ENCODE assay signal across 8 mouse cellular contexts in genomic region chr10:80799070-80799566, GRCm38 (mm10). TPM values are rescaled to one million over a fixed set of nuclear protein-coding genes. Genes with fewer than 3 reads are reported as not detected.
DNase-seq lines count a peak whose midpoint lies in the region; ATAC-seq lines count a peak whose summit lies in the region.

No protein-coding gene starts in this region.

- peak overlapping the region; percentile 79 for H3K9ac ChIP-seq in hindbrain, embryonic 11.5 days (ENCODE audit: low read depth, low read length)
- peak overlapping the region; percentile 99 for H3K9ac ChIP-seq in midbrain, embryonic 15.5 days

- 3% methylated on average over 18 of the region's 18 CpGs for WGBS in hindbrain, embryonic 11.5 days
- 3% methylated on average over 18 of the region's 18 CpGs for WGBS in midbrain, embryonic 15.5 days

- H3K4me2 ChIP-seq in hindbrain, embryonic 11.5 days (replicated peaks; ENCODE audit: low read depth, low read length), result peak overlapping the region; percentile 75
- H3K4me2 ChIP-seq in midbrain, embryonic 15.5 days, result peak overlapping the region; percentile 92

- no peaks in the 10 kb centered on the region for H3K9me3 ChIP-seq in hindbrain, embryonic 11.5 days (ENCODE audit: control insufficient read depth, low read length)
- H3K9me3 ChIP-seq in midbrain, embryonic 15.5 days, result no peaks in the 10 kb centered on the region

- H3K27me3 ChIP-seq in hindbrain, embryonic 11.5 days (ENCODE audit: control insufficient read depth, insufficient read depth, low read length), result no peaks in the 10 kb centered on the region
- no peaks in the 10 kb centered on the region for H3K27me3 ChIP-seq in midbrain, embryonic 15.5 days (replicated peaks)

- H3K36me3 ChIP-seq in hindbrain, embryonic 11.5 days (ENCODE audit: control insufficient read depth, insufficient read depth, low read length), result peaks cover 20% of the 10 kb centered on the region
- H3K36me3 ChIP-seq in midbrain, embryonic 15.5 days (replicated peaks), result peaks cover 45% of the 10 kb centered on the region

- H3K4me1 ChIP-seq in hindbrain, embryonic 11.5 days (replicated peaks; ENCODE audit: control insufficient read depth, insufficient read depth, low read length), result peaks cover 15% of the 10 kb centered on the region
- H3K4me1 ChIP-seq in midbrain, embryonic 15.5 days, result peaks cover 33% of the 10 kb centered on the region

- peak overlapping the region; percentile 97 for H3K27ac ChIP-seq in hindbrain, embryonic 11.5 days (ENCODE audit: low read depth, low read length)
- peak overlapping the region; percentile 92 for H3K27ac ChIP-seq in midbrain, embryonic 15.5 days

- DNase-seq in kidney, adult 18-20 months, result peak; percentile 25
- no peak for DNase-seq in kidney, postnatal 14 days
- DNase-seq in MN1 (ENCODE audit: low spot score), result peak; percentile 56
- DNase-seq in hindbrain, embryonic 11.5 days (ENCODE audit: low spot score), result peak; percentile 35
- DNase-seq in gastrocnemius, adult 8-10 months (ENCODE audit: low spot score in 2 of 2), result no peak
- DNase-seq in right cerebral cortex, adult 18-20 months, result no peak
- no peak for DNase-seq in thymus, postnatal 36 days

- no peak for ATAC-seq in hindbrain, embryonic 11.5 days (ENCODE audit: low FRiP score)
- ATAC-seq in midbrain, embryonic 15.5 days (replicated peaks), result no peak

- H3K4me3 ChIP-seq in hindbrain, embryonic 11.5 days (ENCODE audit: low read depth, low read length), result peak overlapping the region; percentile 72
- peak overlapping the region; percentile 97 for H3K4me3 ChIP-seq in midbrain, embryonic 15.5 days

RNA-seq across cellular contexts. Expression of gene Plekhj1, which starts 0.7 kb away (rescaled TPM):
- polyA plus RNA-seq in hindbrain, embryonic 11.5 days (2014; fragmentation: Nextera tagmentation; extraction: Ambion mirVana), result 142 and 150 TPM in 2 replicates
- 130 and 147 TPM in 2 replicates for polyA plus RNA-seq in midbrain, embryonic 15.5 days (2015; fragmentation: Nextera tagmentation; extraction: Ambion mirVana)
- total RNA-seq in gastrocnemius, adult 8-10 months (2022), result 10 to 100 TPM; 24.2 to 34.4 (median 32.0) TPM

RNA-seq across cellular contexts. Expression of gene Sf3a2, which starts 1.1 kb away (rescaled TPM):
- polyA plus RNA-seq in hindbrain, embryonic 11.5 days (2014; fragmentation: Nextera tagmentation; extraction: Ambion mirVana), result 83.4 and 84.4 TPM in 2 replicates
- polyA plus RNA-seq in midbrain, embryonic 15.5 days (2015; fragmentation: Nextera tagmentation; extraction: Ambion mirVana), result 60.3 and 62.6 TPM in 2 replicates
- total RNA-seq in gastrocnemius, adult 8-10 months (2022), result 10 to 100 TPM; 26.0 to 33.2 (median 29.9) TPM

RNA-seq across cellular contexts. Expression of gene Amh, which starts 5.9 kb away (rescaled TPM):
- not detected in 2 replicates for polyA plus RNA-seq in hindbrain, embryonic 11.5 days (2014; fragmentation: Nextera tagmentation; extraction: Ambion mirVana)
- 0.10 TPM in 2 replicates for polyA plus RNA-seq in midbrain, embryonic 15.5 days (2015; fragmentation: Nextera tagmentation; extraction: Ambion mirVana)
- under 1 TPM in 3 of 4 experiments, not detected in 1; 0.22 to 0.40 (median 0.24) TPM for total RNA-seq in gastrocnemius, adult 8-10 months (2022)

RNA-seq across cellular contexts. Expression of gene Jsrp1, which starts 14.2 kb away (rescaled TPM):
- 0.36 and 0.61 TPM in 2 replicates for polyA plus RNA-seq in hindbrain, embryonic 11.5 days (2014; fragmentation: Nextera tagmentation; extraction: Ambion mirVana)
- 0.59 and 1.0 TPM in 2 replicates for polyA plus RNA-seq in midbrain, embryonic 15.5 days (2015; fragmentation: Nextera tagmentation; extraction: Ambion mirVana)
- 100 to 1,000 TPM; 455 to 508 (median 490) TPM for total RNA-seq in gastrocnemius, adult 8-10 months (2022)

RNA-seq across cellular contexts. Expression of gene Oaz1, which starts 27.3 kb away (rescaled TPM):
- 1,755 and 1,772 TPM in 2 replicates for polyA plus RNA-seq in hindbrain, embryonic 11.5 days (2014; fragmentation: Nextera tagmentation; extraction: Ambion mirVana)
- 1,243 and 1,388 TPM in 2 replicates for polyA plus RNA-seq in midbrain, embryonic 15.5 days (2015; fragmentation: Nextera tagmentation; extraction: Ambion mirVana)
- total RNA-seq in gastrocnemius, adult 8-10 months (2022), result 1,000 to 10,000 TPM in 1 of 4 experiments, 100 to 1,000 TPM in 3; 735 to 1,031 (median 850) TPM

Comparison
In these comparisons a context has a peak if more than half of its experiments do, and no peak if none do; other contexts are left out.
1. DNase-seq: peak in kidney, adult 18-20 months (single experiment), MN1 (single experiment) and hindbrain, embryonic 11.5 days (single experiment); none in kidney, postnatal 14 days (single experiment), gastrocnemius, adult 8-10 months (0 of 2), right cerebral cortex, adult 18-20 months (single experiment) and thymus, postnatal 36 days (0 of 2).